Mouse (Mus musculus) heart, embryonic 10.5 days (tissue): ENCODE results near the gene Slain1. TPM values are rescaled to one million over a fixed set of nuclear protein-coding genes. Genes with fewer than 3 reads are reported as not detected.

Source experiments
- DNase-seq: peaks from one replicate; pipeline ENCODE4 v3.0.0-alpha.2; 2017; ENCODE audit warnings: low spot score
- H3K27ac ChIP-seq: fragments of 300-500 bp; sonication (generic); 2 replicates; pipeline ENCODE4 v1.5.1; 2016; ENCODE audit warnings: mild to moderate bottlenecking
- H3K27me3 ChIP-seq: fragments of 300-500 bp; sonication (generic); 2 replicates; pipeline ENCODE4 v1.6.1; 2016; ENCODE audit warnings: mild to moderate bottlenecking; ENCODE audit not compliant: poor library complexity, insufficient read depth, severe bottlenecking
- H3K36me3 ChIP-seq: fragments of 300-500 bp; sonication (generic); 2 replicates; pipeline ENCODE4 v1.6.1; 2016; ENCODE audit warnings: mild to moderate bottlenecking, moderate library complexity
- H3K4me1 ChIP-seq: fragments of 300-500 bp; sonication (generic); 2 replicates; pipeline ENCODE4 v1.6.1; 2016; ENCODE audit warnings: mild to moderate bottlenecking
- H3K4me3 ChIP-seq: fragments of 300-500 bp; sonication (generic); 2 replicates; pipeline ENCODE4 v1.5.1; 2016; ENCODE audit warnings: mild to moderate bottlenecking, moderate library complexity
- H3K9me3 ChIP-seq: fragments of 300-500 bp; sonication (generic); 2 replicates; pipeline ENCODE4 v1.6.1; 2016; ENCODE audit warnings: mild to moderate bottlenecking, moderate library complexity
- WGBS: fragments of 180-500 bp; shearing (Covaris S2); methylation state at CpG from one replicate; pipeline ENCODE4 v1.1.7; 2016; 5-methylcytosine and 5-hydroxymethylcytosine counted together
- polyA plus RNA-seq: library from polyadenylated mRNA; unstranded; fragments of >200 nt; fragmentation: Nextera tagmentation; extraction: Ambion mirVana; gene quantifications from 2 replicates; pipeline ENCODE4 v1.2.1, GENCODE M21; 2016

Gene Slain1
- polyA plus RNA-seq, result 0.43 and 1.0 TPM in 2 replicates

DNA sequence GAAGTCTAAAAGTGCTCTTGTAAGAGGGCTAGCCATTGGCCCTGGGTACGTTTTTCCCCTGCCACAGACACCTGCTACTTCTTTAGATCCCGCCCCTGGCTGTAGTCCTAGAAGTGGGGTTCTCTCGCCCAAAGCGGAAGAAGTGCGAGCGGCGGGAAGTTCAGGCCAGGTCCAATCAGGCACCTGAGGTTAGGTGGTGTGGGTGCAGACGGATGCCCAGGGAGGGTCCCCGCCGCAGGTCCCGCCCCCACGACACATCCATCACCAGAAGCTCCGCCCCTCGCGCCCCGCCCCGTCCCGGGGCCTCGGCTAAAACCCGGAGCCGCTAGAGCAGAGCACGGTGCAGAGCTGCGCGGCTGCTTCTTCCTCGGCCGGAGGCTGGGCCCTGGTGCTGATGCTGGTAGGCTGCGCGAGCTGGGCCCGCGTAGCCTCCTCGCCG, at the start of gene Slain1:
Slain1 (plus strand) TSS at position 333 of the 439 bp plus-strand sequence.
- peak within 1 kb of the TSS; percentile 77 for H3K27ac ChIP-seq
- H3K36me3 ChIP-seq, result no peaks in the 10 kb centered on the region
- peaks cover 9% of the 10 kb centered on the region; the same call in 1 of the 2 replicates for H3K4me1 ChIP-seq
- no peaks in the 10 kb centered on the region for H3K9me3 ChIP-seq
- DNase-seq, result peak; percentile 92
- WGBS, result 0% methylated on average over 29 of the region's 32 CpGs
- peak within 1 kb of the TSS; percentile 85 for H3K4me3 ChIP-seq
- H3K27me3 ChIP-seq, result peaks cover 30% of the 10 kb centered on the region

GRCm38 (mm10) chr14:103608063-103608462, 42.0 kb upstream of the Slain1 start:
- Histone ChIP-seq H3K27ac (no peak overlapping the region), H3K27me3 (no peaks in the 10 kb centered on the region), H3K9me3 (no peaks in the 10 kb centered on the region), H3K4me3 (no peak overlapping the region), H3K36me3 (no peaks in the 10 kb centered on the region), H3K4me1 (no peaks in the 10 kb centered on the region)
- WGBS, result 84% methylated on average over 8 of the region's 8 CpGs
- no peak for DNase-seq

DNA sequence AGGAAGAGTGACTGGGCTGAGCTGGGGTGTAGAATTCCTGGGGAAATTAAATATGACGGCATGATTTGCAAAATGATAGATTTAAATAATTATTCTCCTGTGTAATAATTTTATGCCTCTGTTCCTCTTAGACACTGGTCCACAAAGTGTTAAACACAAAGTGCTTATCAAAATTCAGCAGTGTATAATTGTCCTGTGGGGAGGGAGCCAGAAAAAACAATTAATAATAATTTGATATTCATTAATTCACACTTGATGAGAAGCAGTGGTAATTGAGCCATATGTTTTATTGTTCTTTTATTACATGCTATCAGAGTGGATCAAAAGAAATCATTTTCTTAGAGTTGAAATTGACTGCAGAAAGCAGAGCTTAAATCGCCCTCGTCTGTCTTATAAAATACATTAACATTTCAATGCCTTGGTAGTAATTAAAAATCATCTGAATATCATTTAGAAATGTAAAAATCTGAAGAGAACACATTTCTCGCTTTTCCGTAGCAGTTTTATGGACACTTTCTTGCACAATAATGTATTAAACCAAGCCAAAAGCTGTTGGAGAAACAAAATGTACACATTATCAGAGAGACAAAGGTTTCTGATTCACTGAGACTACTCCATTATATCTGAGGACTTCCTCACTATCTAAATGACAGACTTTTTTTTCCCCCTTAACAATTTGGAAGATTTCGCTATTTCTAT, 36.3 kb upstream of the Slain1 start:
- H3K36me3 ChIP-seq, result no peaks in the 10 kb centered on the region
- H3K27me3 ChIP-seq, result no peaks in the 10 kb centered on the region
- 88% methylated on average over 6 of the region's 6 CpGs for whole genome bisulfite sequencing
- no peak overlapping the region for H3K27ac ChIP-seq
- no peaks in the 10 kb centered on the region for H3K9me3 ChIP-seq
- no peaks in the 10 kb centered on the region for H3K4me1 ChIP-seq
- DNase-seq, result no peak
- H3K4me3 ChIP-seq, result no peak overlapping the region

DNA sequence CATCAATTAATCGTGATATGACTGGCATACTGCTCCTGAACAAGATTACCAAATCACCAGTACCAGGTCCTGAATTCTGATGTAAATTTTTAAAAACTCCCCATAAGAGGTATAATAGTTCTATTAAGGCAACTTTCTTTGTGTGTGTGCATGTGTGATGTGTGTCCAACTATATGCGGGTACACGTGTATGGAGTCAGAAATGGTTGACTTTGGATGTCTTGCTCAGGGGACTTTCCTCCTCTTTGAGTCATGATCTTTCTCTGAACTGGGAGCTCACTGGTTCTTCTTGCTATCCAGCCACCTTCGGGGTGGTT, 35.8 kb upstream of the Slain1 start:
- 84% methylated on average over 4 of the region's 4 CpGs for WGBS
- no peak overlapping the region for H3K27ac ChIP-seq

GRCm38 (mm10) chr14:103619756-103620155, 30.3 kb upstream of the Slain1 start:
- Histone ChIP-seq H3K4me3 (no peak overlapping the region), H3K4me1 (no peaks in the 10 kb centered on the region), H3K27ac (no peak overlapping the region), H3K36me3 (no peaks in the 10 kb centered on the region), H3K9me3 (no peaks in the 10 kb centered on the region), H3K27me3 (no peaks in the 10 kb centered on the region)
- WGBS, result 86% methylated on average over 4 of the region's 4 CpGs
- DNase-seq, result no peak

More for the DNA sequence above, 35.8 kb upstream of the Slain1 start:
- Histone ChIP-seq H3K36me3 (no peaks in the 10 kb centered on the region), H3K4me3 (no peak overlapping the region), H3K27me3 (no peaks in the 10 kb centered on the region), H3K4me1 (no peaks in the 10 kb centered on the region), H3K9me3 (no peaks in the 10 kb centered on the region)
- DNase-seq, result no peak

GRCm38 (mm10) chr14:103621207-103621606, 28.8 kb upstream of the Slain1 start:
- WGBS, result 80% methylated on average over 2 of the region's 2 CpGs
- Histone ChIP-seq H3K27me3 (no peaks in the 10 kb centered on the region), H3K36me3 (no peaks in the 10 kb centered on the region), H3K4me1 (no peaks in the 10 kb centered on the region), H3K27ac (no peak overlapping the region), H3K4me3 (no peak overlapping the region), H3K9me3 (no peaks in the 10 kb centered on the region)
- no peak for DNase-seq

DNA sequence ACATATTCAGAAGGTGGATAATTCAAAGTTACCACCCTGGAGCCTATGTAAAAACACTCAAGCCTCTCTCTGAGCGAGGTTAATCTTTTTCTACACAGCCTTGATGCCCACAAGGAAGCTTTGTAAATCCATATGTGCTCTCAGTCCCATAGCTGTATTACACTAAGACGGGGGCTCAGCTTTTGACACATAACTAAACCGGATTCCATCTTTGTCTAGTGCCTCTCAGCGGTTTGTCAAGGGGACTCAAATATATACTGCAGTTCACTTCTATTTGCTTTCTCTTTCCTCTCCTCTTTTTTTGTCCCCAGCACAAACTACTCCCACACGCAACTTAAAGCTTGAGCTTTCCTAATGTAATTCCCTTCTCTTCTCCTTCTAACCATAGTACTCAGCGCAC, 23.9 kb upstream of the Slain1 start:
- Histone ChIP-seq H3K27ac (no peak overlapping the region), H3K36me3 (no peaks in the 10 kb centered on the region), H3K4me1 (no peaks in the 10 kb centered on the region), H3K4me3 (no peak overlapping the region), H3K9me3 (no peaks in the 10 kb centered on the region), H3K27me3 (no peaks in the 10 kb centered on the region)
- WGBS, result 85% methylated on average over 6 of the region's 6 CpGs
- DNase-seq, result no peak

GRCm38 (mm10) chr14:103629639-103630364, 20.2 kb upstream of the Slain1 start:
- Histone ChIP-seq H3K9me3 (no peaks in the 10 kb centered on the region), H3K36me3 (no peaks in the 10 kb centered on the region), H3K4me1 (no peaks in the 10 kb centered on the region), H3K4me3 (no peak overlapping the region), H3K27me3 (no peaks in the 10 kb centered on the region), H3K27ac (no peak overlapping the region)
- 85% methylated on average over 7 of the region's 7 CpGs for whole genome bisulfite sequencing
- DNase-seq, result no peak

- Histone ChIP-seq H3K36me3 (no peaks in the 10 kb centered on the region), H3K4me3 (no peak overlapping the region), H3K27me3 (no peaks in the 10 kb centered on the region), H3K4me1 (no peaks in the 10 kb centered on the region), H3K9me3 (no peaks in the 10 kb centered on the region), H3K27ac (no peak overlapping the region)
- 79% methylated on average over 8 of the region's 8 CpGs for WGBS
- no peak for DNase-seq
These were observed 19.5 kb upstream of the Slain1 start for GRCm38 (mm10) chr14:103630545-103630944.

GRCm38 (mm10) chr14:103643933-103644332, 6.1 kb upstream of the Slain1 start:
- H3K27me3 ChIP-seq, result peaks cover 4% of the 10 kb centered on the region; the same call in 1 of the 2 replicates
- H3K27ac ChIP-seq, result no peak overlapping the region
- no peaks in the 10 kb centered on the region for H3K4me1 ChIP-seq
- H3K9me3 ChIP-seq, result no peaks in the 10 kb centered on the region
- no peak for DNase-seq
- H3K4me3 ChIP-seq, result no peak overlapping the region
- no peaks in the 10 kb centered on the region for H3K36me3 ChIP-seq
- 80% methylated on average over 3 of the region's 3 CpGs for WGBS

GRCm38 (mm10) chr14:103647981-103648380, 2.0 kb upstream of the Slain1 start:
- H3K36me3 ChIP-seq, result no peaks in the 10 kb centered on the region
- H3K27ac ChIP-seq, result no peak overlapping the region
- H3K4me1 ChIP-seq, result peaks cover 9% of the 10 kb centered on the region; the same call in 1 of the 2 replicates
- peaks cover 30% of the 10 kb centered on the region for H3K27me3 ChIP-seq
- 71% methylated on average over 2 of the region's 2 CpGs for WGBS
- no peak overlapping the region for H3K4me3 ChIP-seq
- no peaks in the 10 kb centered on the region for H3K9me3 ChIP-seq
- DNase-seq, result no peak

DNA sequence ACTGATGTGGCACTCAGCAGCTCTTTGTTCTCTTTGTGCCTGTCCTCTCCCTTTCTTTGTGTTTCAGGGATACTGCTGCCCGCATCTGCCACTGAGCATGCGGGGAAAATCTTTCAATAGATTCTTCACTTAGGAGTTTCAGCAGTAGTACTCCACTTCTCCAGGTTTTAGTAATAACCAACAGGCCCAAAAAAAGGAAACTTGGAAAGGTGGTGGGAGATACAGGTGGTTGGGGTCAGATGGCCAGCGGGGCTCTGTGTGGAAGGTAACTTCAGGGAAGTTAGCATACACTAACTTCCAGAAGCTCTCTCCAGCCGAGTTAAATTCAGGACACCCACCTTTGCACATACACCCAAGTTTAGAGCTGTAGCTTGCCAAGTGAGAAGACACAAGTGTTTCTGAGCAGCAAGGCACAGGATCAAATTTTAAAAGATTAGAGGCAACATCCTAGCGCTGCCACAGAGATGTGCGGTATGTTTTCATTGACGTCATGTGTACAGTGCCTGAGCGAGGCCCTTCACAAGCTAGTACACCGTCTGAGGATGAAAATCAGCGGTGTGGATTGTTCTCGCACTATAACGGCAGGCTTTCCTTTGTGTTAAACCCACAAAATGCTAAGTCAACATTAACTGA, 1.3 kb upstream of the Slain1 start:
- Histone ChIP-seq H3K27me3 (peaks cover 30% of the 10 kb centered on the region), H3K9me3 (no peaks in the 10 kb centered on the region), H3K36me3 (no peaks in the 10 kb centered on the region), H3K4me1 (peaks cover 9% of the 10 kb centered on the region; the same call in 1 of the 2 replicates), H3K27ac (no peak overlapping the region), H3K4me3 (no peak overlapping the region)
- DNase-seq, result no peak
- 53% methylated on average over 12 of the region's 12 CpGs for WGBS

DNA sequence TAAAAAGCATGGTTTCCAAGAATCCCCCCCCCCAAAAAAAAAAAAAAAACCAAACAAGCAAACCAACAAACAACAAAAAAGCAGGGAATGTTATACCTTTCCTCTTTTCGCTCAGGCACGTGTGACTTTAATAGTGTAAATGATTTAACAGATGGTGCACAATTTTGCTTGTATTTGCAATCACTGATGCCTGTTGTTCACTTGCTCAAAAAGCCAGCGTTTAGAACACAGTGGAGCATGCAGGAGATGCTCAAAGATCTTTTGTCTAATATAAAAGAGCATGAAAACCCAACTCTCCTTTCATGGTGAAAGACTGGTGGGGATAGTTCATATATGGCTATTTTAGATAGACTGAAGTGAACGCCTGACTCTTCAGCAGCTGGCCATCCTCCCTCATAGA, 726 bp upstream of the Slain1 start:
- no peak for DNase-seq
- Histone ChIP-seq H3K27me3 (peaks cover 30% of the 10 kb centered on the region), H3K27ac (no peak overlapping the region), H3K4me1 (peaks cover 9% of the 10 kb centered on the region; the same call in 1 of the 2 replicates), H3K9me3 (no peaks in the 10 kb centered on the region), H3K36me3 (no peaks in the 10 kb centered on the region), H3K4me3 (no peak overlapping the region)
- WGBS, result 61% methylated on average over 4 of the region's 4 CpGs
